12 mouse cellular contexts compared by ENCODE assay signal in the genomic region with DNA sequence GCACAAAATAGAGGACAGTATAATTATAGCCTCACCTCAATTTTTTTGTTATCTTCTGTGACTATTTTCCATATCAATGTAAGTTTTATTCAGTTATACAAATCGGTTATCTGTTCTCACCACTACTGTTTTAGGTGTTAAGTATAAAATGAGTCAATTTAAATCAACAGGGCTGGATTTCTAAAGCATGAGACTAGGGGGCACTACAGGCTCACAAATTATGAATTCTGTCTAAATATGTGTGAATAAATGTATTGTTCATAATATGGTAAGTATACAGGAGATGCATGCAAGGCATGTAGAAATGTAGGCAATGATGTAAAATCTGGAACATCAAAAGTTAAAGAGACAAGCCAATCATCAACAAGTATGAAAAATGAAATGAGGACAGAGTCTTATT. TPM values are rescaled to one million over a fixed set of nuclear protein-coding genes. Genes with fewer than 3 reads are reported as not detected.
DNase-seq lines count a peak whose midpoint lies in the region; ATAC-seq and TF ChIP-seq lines count a peak whose summit lies in the region.
"Had no signal": no experiment of that assay in that cellular context is flagged by ENCODE, and none has a peak within 500 bp of the region (broad histone marks: within the 10 kb centered on the region; RNA-seq: fewer than 3 reads in every experiment).

No protein-coding gene starts in this region.

- in situ Hi-C loops in CH12.LX (cut with MboI; ENCODE audit: low pct_ligation_motif_present, low pct_unique_long_range_greater_than_20kb, low sequenced_read_pairs), result no loop called here

- dilution Hi-C loops in CH12.LX (cut with MboI; ENCODE audit: extremely low pct_ligation_motif_present, extremely low pct_unique_long_range_greater_than_20kb, low sequenced_read_pairs), result no loop called here

- no peak overlapping the region for H3K4me2 ChIP-seq in heart, embryonic 11.5 days
- no peak overlapping the region for H3K4me2 ChIP-seq in limb, embryonic 14.5 days (replicated peaks; ENCODE audit: low read depth, low read length, severe bottlenecking)
- H3K4me2 ChIP-seq in CH12.LX (ENCODE audit: insufficient read depth, low read depth, poor library complexity, severe bottlenecking), result no peak overlapping the region
- H3K4me2 ChIP-seq in midbrain, embryonic 11.5 days, result no peak overlapping the region

- no peaks in the 10 kb centered on the region for H3K36me3 ChIP-seq in heart, embryonic 11.5 days (ENCODE audit: control insufficient read depth, insufficient read depth, low read length)
- H3K36me3 ChIP-seq in limb, embryonic 14.5 days (ENCODE audit: control insufficient read depth, insufficient read depth, low read length), result no peaks in the 10 kb centered on the region
- H3K36me3 ChIP-seq in limb, embryonic 10.5 days, result no peaks in the 10 kb centered on the region
- H3K36me3 ChIP-seq in CH12.LX (replicated peaks in 1 of 2; ENCODE audit: control insufficient read depth in 1 of 2, insufficient read depth in 1 of 2, low read length in 1 of 2), result no peaks in the 10 kb centered on the region
- no peaks in the 10 kb centered on the region for H3K36me3 ChIP-seq in midbrain, embryonic 11.5 days (ENCODE audit: control insufficient read depth, insufficient read depth, low read length)

- peak; percentile 9 for DNase-seq in heart, adult 8-10 months (ENCODE audit: low spot score)
- peak; percentile 21 for DNase-seq in limb, embryonic 14.5 days (ENCODE audit: low spot score)
- DNase-seq in limb, embryonic 10.5 days (ENCODE audit: low spot score), result no peak
- peak; percentile 13 for DNase-seq in CH12.LX (ENCODE audit: extremely low read depth)
- DNase-seq in lung, postnatal 36 days, result peak; percentile 18
- DNase-seq in midbrain, embryonic 11.5 days (ENCODE audit: low spot score, missing footprints), result no peak

- H3K4me3 ChIP-seq in heart, embryonic 11.5 days (ENCODE audit: low read depth, low read length), result no peak overlapping the region
- no peak overlapping the region for H3K4me3 ChIP-seq in limb, embryonic 14.5 days (replicated peaks; ENCODE audit: low read length)
- H3K4me3 ChIP-seq in limb, embryonic 10.5 days, result no peak overlapping the region
- no peak overlapping the region for H3K4me3 ChIP-seq in CH12.LX (replicated peaks in 1 of 3; ENCODE audit: low read depth in 2 of 3, low read length in 2 of 3, poor library complexity in 1 of 3)
- H3K4me3 ChIP-seq in midbrain, embryonic 11.5 days (ENCODE audit: low read depth, low read length), result no peak overlapping the region

- peak in 1 of 2 experiments; percentile 63; a peak in 2 of 4 replicates for TF ChIP-seq CTCF in CH12.LX (conservative IDR thresholded peaks at IDR 0.05 in 1 of 2, IDR thresholded peaks at IDR 0.05 in 1 of 2; ENCODE audit: low read depth in 2 of 2, low read length in 2 of 2)

- TF ChIP-seq POLR2A in limb, embryonic 14.5 days (IDR thresholded peaks at IDR 0.05; ENCODE audit: borderline replicate concordance, extremely low read depth, insufficient read depth, insufficient read length), result no peak
- TF ChIP-seq POLR2A in CH12.LX (IDR thresholded peaks at IDR 0.05; ENCODE audit: low read depth, low read length), result no peak

- no peaks in the 10 kb centered on the region for H3K79me2 ChIP-seq in CH12.LX (replicated peaks; ENCODE audit: control insufficient read depth, extremely low read depth, insufficient read depth, poor library complexity, severe bottlenecking)

- H3K9ac ChIP-seq in heart, embryonic 11.5 days (ENCODE audit: low read depth, low read length), result no peak overlapping the region
- no peak overlapping the region for H3K9ac ChIP-seq in limb, embryonic 14.5 days (ENCODE audit: low read depth, low read length, severe bottlenecking)
- H3K9ac ChIP-seq in CH12.LX (ENCODE audit: insufficient read depth, low read depth), result no peak overlapping the region
- H3K9ac ChIP-seq in midbrain, embryonic 11.5 days (ENCODE audit: low read length), result no peak overlapping the region

- no peak for ATAC-seq in heart, embryonic 11.5 days (replicated peaks; ENCODE audit: insufficient number of reproducible peaks, low FRiP score, low TSS enrichment)
- ATAC-seq in limb, embryonic 14.5 days (ENCODE audit: low FRiP score, low read depth), result no peak
- no peak for ATAC-seq in midbrain, embryonic 11.5 days (ENCODE audit: low FRiP score)

- H3K27me3 ChIP-seq in heart, embryonic 11.5 days (ENCODE audit: control insufficient read depth, insufficient read depth, low read length), result no peaks in the 10 kb centered on the region
- H3K27me3 ChIP-seq in limb, embryonic 14.5 days (ENCODE audit: control insufficient read depth, insufficient read depth, low read length), result no peaks in the 10 kb centered on the region
- no peaks in the 10 kb centered on the region for H3K27me3 ChIP-seq in limb, embryonic 10.5 days (ENCODE audit: low read depth, poor library complexity, severe bottlenecking)
- no peaks in the 10 kb centered on the region for H3K27me3 ChIP-seq in CH12.LX (replicated peaks)
- H3K27me3 ChIP-seq in midbrain, embryonic 11.5 days (ENCODE audit: control insufficient read depth, insufficient read depth, low read length), result no peaks in the 10 kb centered on the region

- no peak overlapping the region for H3K27ac ChIP-seq in heart, embryonic 11.5 days (ENCODE audit: low read depth, low read length)
- H3K27ac ChIP-seq in limb, embryonic 14.5 days (replicated peaks; ENCODE audit: low read depth, low read length), result no peak overlapping the region
- H3K27ac ChIP-seq in limb, embryonic 10.5 days, result no peak overlapping the region
- H3K27ac ChIP-seq in CH12.LX (ENCODE audit: insufficient read depth, low read depth), result no peak overlapping the region
- no peak overlapping the region for H3K27ac ChIP-seq in midbrain, embryonic 11.5 days (ENCODE audit: low read depth, low read length)
- H3K27ac ChIP-seq: macrophage had no signal

- WGBS in heart, embryonic 11.5 days (ENCODE audit: insufficient replicate concordance), result 60% methylated on average over 1 of the region's 1 CpGs
- 77% methylated on average over 1 of the region's 1 CpGs for WGBS in limb, embryonic 14.5 days
- 83% methylated on average over 1 of the region's 1 CpGs for WGBS in limb, embryonic 10.5 days
- 92% methylated on average over 1 of the region's 1 CpGs for WGBS in midbrain, embryonic 11.5 days

- no peaks in the 10 kb centered on the region for H3K9me3 ChIP-seq in heart, embryonic 11.5 days (replicated peaks; ENCODE audit: control insufficient read depth, low read length)
- no peaks in the 10 kb centered on the region for H3K9me3 ChIP-seq in limb, embryonic 14.5 days (ENCODE audit: control insufficient read depth, low read length)
- H3K9me3 ChIP-seq in limb, embryonic 10.5 days (replicated peaks), result no peaks in the 10 kb centered on the region
- H3K9me3 ChIP-seq in CH12.LX (replicated peaks; ENCODE audit: low read length), result no peaks in the 10 kb centered on the region
- H3K9me3 ChIP-seq in midbrain, embryonic 11.5 days (ENCODE audit: control insufficient read depth, low read length), result no peaks in the 10 kb centered on the region

- TF ChIP-seq EP300 in CH12.LX (IDR thresholded peaks at IDR 0.05; ENCODE audit: low read length), result no peak

- TF ChIP-seq RAD21 in CH12.LX (IDR thresholded peaks at IDR 0.05; ENCODE audit: low read depth, low read length), result peak; percentile 78

- H3K4me1 ChIP-seq in heart, embryonic 11.5 days (ENCODE audit: control insufficient read depth, insufficient read depth, low read length), result no peaks in the 10 kb centered on the region
- H3K4me1 ChIP-seq in limb, embryonic 14.5 days (ENCODE audit: control insufficient read depth, insufficient read depth, low read length), result no peaks in the 10 kb centered on the region
- no peaks in the 10 kb centered on the region for H3K4me1 ChIP-seq in limb, embryonic 10.5 days
- no peaks in the 10 kb centered on the region for H3K4me1 ChIP-seq in CH12.LX (ENCODE audit: control insufficient read depth in 1 of 2, insufficient read depth in 2 of 2)
- H3K4me1 ChIP-seq in midbrain, embryonic 11.5 days (ENCODE audit: control insufficient read depth, insufficient read depth, low read length), result no peaks in the 10 kb centered on the region

TF ChIP-seq in CH12.LX, 34 proteins besides CTCF, POLR2A, EP300 and RAD21:
- no peak for TF ChIP-seq POLR2AphosphoS2 (IDR thresholded peaks at IDR 0.05; ENCODE audit: low read depth, low read length)
- peak; percentile 62 for TF ChIP-seq SMC3 (IDR thresholded peaks at IDR 0.05; ENCODE audit: low read depth, low read length)
- TF ChIP-seq ZC3H11A (IDR thresholded peaks at IDR 0.05; ENCODE audit: low read depth, low read length), result peak; percentile 23; the same call in 1 of the 2 replicates

RNA-seq across cellular contexts. Expression of gene Vmn1r20, which starts 2.5 kb away (rescaled TPM):
- not detected for total RNA-seq in heart, adult 8-10 months (2022)
- not detected in 2 replicates for polyA plus RNA-seq in heart, embryonic 11.5 days (2014; fragmentation: Nextera tagmentation; extraction: Ambion mirVana)
- polyA plus RNA-seq in limb, embryonic 14.5 days (2012; rRNA removed), result not detected in 2 replicates
- not detected in 2 replicates for polyA plus RNA-seq in limb, embryonic 14.5 days (2014; fragmentation: Nextera tagmentation; extraction: Ambion mirVana)
- not detected in 2 replicates for polyA plus RNA-seq in limb, embryonic 10.5 days (2016; fragmentation: Nextera tagmentation; extraction: Ambion mirVana)
- not detected in 2 replicates for total RNA-seq in CH12.LX (2012; rRNA removed)
- total RNA-seq in CH12.LX (2014; rRNA removed), result not detected in 2 replicates
- not detected in 2 replicates for polyA plus RNA-seq in CH12.LX (2012; ENCODE audit: insufficient read length, low read depth)
- polyA plus RNA-seq in midbrain, embryonic 11.5 days (2014; fragmentation: Nextera tagmentation; extraction: Ambion mirVana), result not detected in 2 replicates
- total RNA-seq: layer of hippocampus, adult 8-10 months; neutrophil, adult 5-6 weeks had no signal
- polyA plus RNA-seq: heart, embryonic 16.5 days; macrophage; testis, adult 2 months had no signal

RNA-seq across cellular contexts. Expression of gene Vmn1r19, which starts 27.6 kb away (rescaled TPM):
- total RNA-seq in heart, adult 8-10 months (2022), result not detected
- not detected in 2 replicates for polyA plus RNA-seq in heart, embryonic 11.5 days (2014; fragmentation: Nextera tagmentation; extraction: Ambion mirVana)
- polyA plus RNA-seq in limb, embryonic 14.5 days (2012; rRNA removed), result not detected in 2 replicates
- polyA plus RNA-seq in limb, embryonic 14.5 days (2014; fragmentation: Nextera tagmentation; extraction: Ambion mirVana), result not detected in 2 replicates
- polyA plus RNA-seq in limb, embryonic 10.5 days (2016; fragmentation: Nextera tagmentation; extraction: Ambion mirVana), result not detected in 2 replicates
- total RNA-seq in CH12.LX (2012; rRNA removed) (not detected in 2 replicates), CH12.LX (2014; rRNA removed) (not detected in 2 replicates)
- not detected in 2 replicates for polyA plus RNA-seq in CH12.LX (2012; ENCODE audit: insufficient read length, low read depth)
- not detected in 2 replicates for polyA plus RNA-seq in midbrain, embryonic 11.5 days (2014; fragmentation: Nextera tagmentation; extraction: Ambion mirVana)
- total RNA-seq: layer of hippocampus, adult 8-10 months; neutrophil, adult 5-6 weeks had no signal
- polyA plus RNA-seq: heart, embryonic 16.5 days; macrophage; testis, adult 2 months had no signal

RNA-seq across cellular contexts. Expression of gene Vmn1r18, which starts 35.6 kb away (rescaled TPM):
- total RNA-seq in heart, adult 8-10 months (2022), result not detected
- not detected in 2 replicates for polyA plus RNA-seq in heart, embryonic 11.5 days (2014; fragmentation: Nextera tagmentation; extraction: Ambion mirVana)
- polyA plus RNA-seq in limb, embryonic 14.5 days (2012; rRNA removed), result not detected in 2 replicates
- polyA plus RNA-seq in limb, embryonic 14.5 days (2014; fragmentation: Nextera tagmentation; extraction: Ambion mirVana), result not detected in 2 replicates
- polyA plus RNA-seq in limb, embryonic 10.5 days (2016; fragmentation: Nextera tagmentation; extraction: Ambion mirVana), result not detected in 2 replicates
- total RNA-seq in CH12.LX (2012; rRNA removed) (not detected in 2 replicates), CH12.LX (2014; rRNA removed) (not detected in 2 replicates)
- not detected in 2 replicates for polyA plus RNA-seq in CH12.LX (2012; ENCODE audit: insufficient read length, low read depth)
- not detected in 2 replicates for polyA plus RNA-seq in midbrain, embryonic 11.5 days (2014; fragmentation: Nextera tagmentation; extraction: Ambion mirVana)
- total RNA-seq: layer of hippocampus, adult 8-10 months had no signal
- polyA plus RNA-seq: heart, embryonic 16.5 days; macrophage; testis, adult 2 months had no signal

Comparison
In these comparisons a context has a peak if more than half of its experiments do, and no peak if none do; other contexts are left out.
1. DNase-seq: peak in heart, adult 8-10 months (single experiment), limb, embryonic 14.5 days (single experiment), CH12.LX (single experiment) and lung, postnatal 36 days (single experiment); none in limb, embryonic 10.5 days (single experiment) and midbrain, embryonic 11.5 days (single experiment).